Mouse (Mus musculus): ENCODE measurements around the gene Cyp4f40.
A peak's percentile ranks its signal among the peaks of the same experiment; 100 is the strongest.
"Not testable (repeated sequence)": the region's sequence is repeated elsewhere in the genome, so short reads cannot be mapped to it uniquely, and the experiment has no call there.

Cyp4f40 gene

GRCm38 (mm10) chr17:32702826-32703225 is 44.1 kb downstream of the Cyp4f40 start:
- DNase-seq (ENCODE audit: low read depth, low spot score): peak; percentile 26

GRCm38 (mm10) chr17:32710541-32710940 is 51.8 kb downstream of the Cyp4f40 start:
- not testable (repeated sequence) for DNase-seq (ENCODE audit: low read depth, low spot score)

- not testable (repeated sequence) for DNase-seq (ENCODE audit: low read depth, low spot score)
Observed at GRCm38 (mm10) chr17:32722151-32722550, 63.5 kb downstream of the Cyp4f40 start.

- DNase-seq (ENCODE audit: low read depth, low spot score): no peak
Observed at GRCm38 (mm10) chr17:32722771-32723170, 64.1 kb downstream of the Cyp4f40 start.

- DNase-seq (ENCODE audit: low read depth, low spot score): not testable (repeated sequence)
Observed at GRCm38 (mm10) chr17:32726360-32726759, 67.7 kb downstream of the Cyp4f40 start.
